10 mouse cellular contexts compared by ENCODE assay signal in genomic region chr6:17834493-17834892, GRCm38 (mm10).
DNase-seq lines count a peak whose midpoint lies in the region; ATAC-seq and TF ChIP-seq lines count a peak whose summit lies in the region.
"Had no signal": no experiment of that assay in that cellular context is flagged by ENCODE, and none has a peak within 500 bp of the region (broad histone marks: within the 10 kb centered on the region; RNA-seq: fewer than 3 reads in every experiment).

No protein-coding gene starts in this region.

- no peaks in the 10 kb centered on the region for H3K4me1 ChIP-seq in hindbrain, embryonic 14.5 days (replicated peaks; ENCODE audit: control insufficient read depth, insufficient read depth, low read length)
- H3K4me1 ChIP-seq in hindbrain, embryonic 13.5 days (replicated peaks): no peaks in the 10 kb centered on the region
- H3K4me1 ChIP-seq in thymus, adult 2 months (replicated peaks; ENCODE audit: control insufficient read depth, insufficient read depth, low read length): no peaks in the 10 kb centered on the region
- H3K4me1 ChIP-seq: embryonic facial prominence, embryonic 13.5 days had no signal

- no peak overlapping the region for H3K4me2 ChIP-seq in hindbrain, embryonic 14.5 days (replicated peaks)
- H3K4me2 ChIP-seq in hindbrain, embryonic 13.5 days: no peak overlapping the region
- H3K4me2 ChIP-seq: embryonic facial prominence, embryonic 13.5 days had no signal

- H3K9me3 ChIP-seq in hindbrain, embryonic 14.5 days (ENCODE audit: control insufficient read depth, low read length): peaks cover 9% of the 10 kb centered on the region; the same call in 1 of the 2 replicates
- H3K9me3 ChIP-seq in hindbrain, embryonic 13.5 days: peaks cover 4% of the 10 kb centered on the region; the same call in 1 of the 2 replicates
- H3K9me3 ChIP-seq: embryonic facial prominence, embryonic 13.5 days; megakaryocyte, embryonic 14.5 days had no signal

- DNase-seq in hindbrain, embryonic 14.5 days (ENCODE audit: low spot score): peak; percentile 75
- peak; percentile 67 for DNase-seq in MN1 (ENCODE audit: low spot score)
- peak; percentile 82 for DNase-seq in cerebellum, adult 9-10 months
- DNase-seq in gastrocnemius, postnatal 14 days: peak; percentile 65
- peak; percentile 29 to 73 for DNase-seq in layer of hippocampus, postnatal 14 days (ENCODE audit: low spot score in 2 of 2)
- DNase-seq in thymus, adult 2 months: peak; percentile 63

- no peak overlapping the region for H3K4me3 ChIP-seq in hindbrain, embryonic 14.5 days (replicated peaks; ENCODE audit: low read length)
- H3K4me3 ChIP-seq in hindbrain, embryonic 13.5 days: no peak overlapping the region
- H3K4me3 ChIP-seq in thymus, adult 2 months (ENCODE audit: control insufficient read depth, insufficient read depth, low read length): no peak overlapping the region
- H3K4me3 ChIP-seq: embryonic facial prominence, embryonic 13.5 days; megakaryocyte, embryonic 14.5 days had no signal

- WGBS in hindbrain, embryonic 14.5 days: 40% methylated on average over 7 of the region's 7 CpGs
- 41% methylated on average over 7 of the region's 7 CpGs for WGBS in hindbrain, embryonic 13.5 days
- 54% methylated on average over 7 of the region's 7 CpGs for WGBS in thymus, adult 2 months

- no peaks in the 10 kb centered on the region for H3K27me3 ChIP-seq in hindbrain, embryonic 14.5 days (ENCODE audit: control insufficient read depth, insufficient read depth, low read length)
- no peaks in the 10 kb centered on the region for H3K27me3 ChIP-seq in hindbrain, embryonic 13.5 days
- no peaks in the 10 kb centered on the region for H3K27me3 ChIP-seq in thymus, adult 2 months (ENCODE audit: control insufficient read depth, insufficient read depth, low read length)
- H3K27me3 ChIP-seq: embryonic facial prominence, embryonic 13.5 days; megakaryocyte, embryonic 14.5 days had no signal

- no peak for ATAC-seq in hindbrain, embryonic 14.5 days (ENCODE audit: low FRiP score)
- no peak for ATAC-seq in hindbrain, embryonic 13.5 days (ENCODE audit: low FRiP score)
- peak; percentile 65 for ATAC-seq in megakaryocyte-erythroid progenitor cell, adult 5-6 weeks (replicated peaks; ENCODE audit: low FRiP score, low TSS enrichment, poor library complexity, severe bottlenecking)

- no peak for TF ChIP-seq CTCF in thymus, adult 2 months (IDR thresholded peaks at IDR 0.05; ENCODE audit: borderline replicate concordance, control insufficient read depth, extremely low read depth, insufficient read depth, low read length, poor library complexity)

- no peak for TF ChIP-seq POLR2A in thymus, adult 2 months (IDR thresholded peaks at IDR 0.05; ENCODE audit: control insufficient read depth, extremely low read depth, insufficient read depth, low read length, poor library complexity)

- H3K9ac ChIP-seq in hindbrain, embryonic 14.5 days: no peak overlapping the region
- no peak overlapping the region for H3K9ac ChIP-seq in hindbrain, embryonic 13.5 days
- H3K9ac ChIP-seq: embryonic facial prominence, embryonic 13.5 days had no signal

- no peak overlapping the region for H3K27ac ChIP-seq in hindbrain, embryonic 14.5 days
- no peak overlapping the region for H3K27ac ChIP-seq in hindbrain, embryonic 13.5 days
- H3K27ac ChIP-seq in thymus, adult 2 months (ENCODE audit: control insufficient read depth, insufficient read depth, low read length): no peak overlapping the region
- H3K27ac ChIP-seq: embryonic facial prominence, embryonic 13.5 days had no signal

- intact Hi-C loops in gastrocnemius, postnatal 14 days (cut with DNase I; ENCODE audit: low total_unique reads): no loop called here

- peaks cover 26% of the 10 kb centered on the region for H3K36me3 ChIP-seq in hindbrain, embryonic 14.5 days (replicated peaks; ENCODE audit: control insufficient read depth, insufficient read depth)
- H3K36me3 ChIP-seq in hindbrain, embryonic 13.5 days: peaks cover 18% of the 10 kb centered on the region
- H3K36me3 ChIP-seq in thymus, adult 2 months (ENCODE audit: control insufficient read depth, insufficient read depth, low read length): no peaks in the 10 kb centered on the region
